Mouse (Mus musculus): ENCODE data around the gene Ubqln4. TPM values are rescaled to one million over a fixed set of nuclear protein-coding genes. Genes with fewer than 3 reads are reported as not detected.

Gene Ubqln4
- polyA plus RNA-seq, 1 experiment = 50.4 TPM

GRCm38 (mm10) chr3:88512141-88512895 is 41.2 kb upstream of the Ubqln4 start:
- H3K4me3 ChIP-seq (ENCODE audit: insufficient read depth, low read length) = no peak overlapping the region
- peaks cover 27% of the 10 kb centered on the region for H3K4me1 ChIP-seq (ENCODE audit: control insufficient read depth, insufficient read depth, low read length)
- peak; percentile 21; the same call in 1 of the 2 replicates for TF ChIP-seq POLR2A (IDR thresholded peaks at IDR 0.05; ENCODE audit: low read depth, low read length)
- no peak for TF ChIP-seq CTCF (IDR thresholded peaks at IDR 0.05; ENCODE audit: borderline replicate concordance, insufficient read depth, low read length)
- peak overlapping the region; percentile 97 for H3K27ac ChIP-seq (ENCODE audit: insufficient read depth, low read length)

GRCm38 (mm10) chr3:88512896-88513545 is 40.5 kb upstream of the Ubqln4 start:
- H3K27ac ChIP-seq (ENCODE audit: insufficient read depth, low read length) = peak overlapping the region; percentile 97
- H3K4me1 ChIP-seq (ENCODE audit: control insufficient read depth, insufficient read depth, low read length) = peaks cover 27% of the 10 kb centered on the region
- TF ChIP-seq POLR2A (IDR thresholded peaks at IDR 0.05; ENCODE audit: low read depth, low read length) = no peak; the same call in 1 of the 2 replicates
- TF ChIP-seq CTCF (IDR thresholded peaks at IDR 0.05; ENCODE audit: borderline replicate concordance, insufficient read depth, low read length) = no peak
- no peak overlapping the region for H3K4me3 ChIP-seq (ENCODE audit: insufficient read depth, low read length)

GRCm38 (mm10) chr3:88513546-88514115 is 39.9 kb upstream of the Ubqln4 start:
- Histone ChIP-seq H3K27ac (ENCODE audit: insufficient read depth, low read length) (peak overlapping the region; percentile 45), H3K4me1 (ENCODE audit: control insufficient read depth, insufficient read depth, low read length) (peaks cover 27% of the 10 kb centered on the region), H3K4me3 (ENCODE audit: insufficient read depth, low read length) (no peak overlapping the region)
- no peak for TF ChIP-seq POLR2A (IDR thresholded peaks at IDR 0.05; ENCODE audit: low read depth, low read length)
- TF ChIP-seq CTCF (IDR thresholded peaks at IDR 0.05; ENCODE audit: borderline replicate concordance, insufficient read depth, low read length) = no peak

GRCm38 (mm10) chr3:88514231-88515094 is 39.1 kb upstream of the Ubqln4 start:
- H3K27ac ChIP-seq (ENCODE audit: insufficient read depth, low read length) = peak overlapping the region; percentile 45
- peaks cover 27% of the 10 kb centered on the region for H3K4me1 ChIP-seq (ENCODE audit: control insufficient read depth, insufficient read depth, low read length)
- no peak for TF ChIP-seq CTCF (IDR thresholded peaks at IDR 0.05; ENCODE audit: borderline replicate concordance, insufficient read depth, low read length)
- TF ChIP-seq POLR2A (IDR thresholded peaks at IDR 0.05; ENCODE audit: low read depth, low read length) = no peak

GRCm38 (mm10) chr3:88515095-88515386 is 38.5 kb upstream of the Ubqln4 start:
- H3K27ac ChIP-seq (ENCODE audit: insufficient read depth, low read length) = no peak overlapping the region
- peaks cover 27% of the 10 kb centered on the region for H3K4me1 ChIP-seq (ENCODE audit: control insufficient read depth, insufficient read depth, low read length)
- TF ChIP-seq CTCF (IDR thresholded peaks at IDR 0.05; ENCODE audit: borderline replicate concordance, insufficient read depth, low read length) (no peak), POLR2A (IDR thresholded peaks at IDR 0.05; ENCODE audit: low read depth, low read length) (no peak)
- no peak overlapping the region for H3K4me3 ChIP-seq (ENCODE audit: insufficient read depth, low read length)

More at GRCm38 (mm10) chr3:88514231-88515094, 39.1 kb upstream of the Ubqln4 start:
- H3K4me3 ChIP-seq (ENCODE audit: insufficient read depth, low read length) = no peak overlapping the region

- TF ChIP-seq POLR2A (IDR thresholded peaks at IDR 0.05; ENCODE audit: low read depth, low read length) (no peak), CTCF (IDR thresholded peaks at IDR 0.05; ENCODE audit: borderline replicate concordance, insufficient read depth, low read length) (no peak)
- peaks cover 18% of the 10 kb centered on the region for H3K4me1 ChIP-seq (ENCODE audit: control insufficient read depth, insufficient read depth, low read length)
- no peak overlapping the region for H3K4me3 ChIP-seq (ENCODE audit: insufficient read depth, low read length)
- H3K27ac ChIP-seq (ENCODE audit: insufficient read depth, low read length) = no peak overlapping the region
Observed at GRCm38 (mm10) chr3:88516407-88516806, 37.2 kb upstream of the Ubqln4 start.

- no peak for TF ChIP-seq CTCF (IDR thresholded peaks at IDR 0.05; ENCODE audit: borderline replicate concordance, insufficient read depth, low read length)
- TF ChIP-seq POLR2A (IDR thresholded peaks at IDR 0.05; ENCODE audit: low read depth, low read length) = no peak
- Histone ChIP-seq H3K4me1 (ENCODE audit: control insufficient read depth, insufficient read depth, low read length) (peaks cover 1% of the 10 kb centered on the region; the same call in 1 of the 2 replicates), H3K4me3 (ENCODE audit: insufficient read depth, low read length) (no peak overlapping the region), H3K27ac (ENCODE audit: insufficient read depth, low read length) (no peak overlapping the region)
Observed at GRCm38 (mm10) chr3:88518411-88518810, 35.1 kb upstream of the Ubqln4 start.

GRCm38 (mm10) chr3:88520078-88520477 is 33.5 kb upstream of the Ubqln4 start:
- no peak overlapping the region for H3K27ac ChIP-seq (ENCODE audit: insufficient read depth, low read length)
- H3K4me1 ChIP-seq (ENCODE audit: control insufficient read depth, insufficient read depth, low read length) = no peaks in the 10 kb centered on the region
- H3K4me3 ChIP-seq (ENCODE audit: insufficient read depth, low read length) = no peak overlapping the region
- TF ChIP-seq POLR2A (IDR thresholded peaks at IDR 0.05; ENCODE audit: low read depth, low read length) (no peak), CTCF (IDR thresholded peaks at IDR 0.05; ENCODE audit: borderline replicate concordance, insufficient read depth, low read length) (no peak)

GRCm38 (mm10) chr3:88521156-88521555 is 32.4 kb upstream of the Ubqln4 start:
- Histone ChIP-seq H3K4me3 (ENCODE audit: insufficient read depth, low read length) (no peak overlapping the region), H3K4me1 (ENCODE audit: control insufficient read depth, insufficient read depth, low read length) (no peaks in the 10 kb centered on the region), H3K27ac (ENCODE audit: insufficient read depth, low read length) (no peak overlapping the region)
- TF ChIP-seq CTCF (IDR thresholded peaks at IDR 0.05; ENCODE audit: borderline replicate concordance, insufficient read depth, low read length) = no peak
- no peak for TF ChIP-seq POLR2A (IDR thresholded peaks at IDR 0.05; ENCODE audit: low read depth, low read length)
